In the genomic region with DNA sequence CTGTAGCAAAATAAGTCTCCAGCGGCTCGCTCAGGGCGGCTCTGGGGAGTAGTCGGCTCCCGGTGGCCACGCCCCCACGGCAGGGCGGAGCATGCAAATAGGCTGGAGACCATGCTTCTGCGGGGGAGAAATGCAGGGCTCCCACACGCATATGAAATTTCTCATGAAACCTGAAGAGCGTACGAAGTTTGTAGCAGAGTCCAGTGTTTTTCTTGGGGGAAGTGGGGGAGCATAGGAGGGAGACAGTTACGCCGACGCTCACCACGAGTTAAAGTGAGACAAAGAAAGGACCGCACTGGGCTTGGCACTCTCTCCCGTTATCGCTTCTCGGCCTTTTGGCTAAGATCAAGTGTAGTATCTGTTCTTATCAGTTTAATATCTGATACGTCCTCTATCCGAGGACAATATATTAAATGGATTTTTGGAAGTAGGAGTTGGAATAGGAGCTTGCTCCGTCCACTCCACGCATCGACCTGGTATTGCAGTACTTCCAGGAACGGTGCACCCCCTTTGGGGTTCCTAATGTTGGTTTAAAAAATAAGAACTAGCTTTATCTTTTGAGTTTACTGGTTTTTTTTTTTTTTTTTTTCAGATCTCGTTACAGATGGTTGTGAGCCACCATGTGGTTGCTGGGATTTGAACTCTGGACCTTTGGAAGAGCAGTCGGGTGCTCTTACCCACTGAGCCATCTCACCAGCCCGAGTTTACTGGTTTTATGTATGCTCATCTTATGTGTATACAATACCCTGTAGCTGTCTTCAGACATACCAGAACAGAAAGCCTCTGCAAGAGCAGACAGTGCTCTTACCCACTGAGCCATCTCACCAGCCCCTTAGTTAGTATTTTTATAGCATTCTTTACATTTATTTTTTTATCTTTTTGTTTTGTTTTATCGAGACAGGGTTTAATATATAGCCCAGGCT, we compare ENCODE assay signal across 9 mouse cellular contexts. TPM values are rescaled to one million over a fixed set of nuclear protein-coding genes. Genes with fewer than 3 reads are reported as not detected.
DNase-seq lines count a peak whose midpoint lies in the region; ATAC-seq lines count a peak whose summit lies in the region.
"Not testable (repeated sequence)": the region's sequence is repeated elsewhere in the genome, so short reads cannot be mapped to it uniquely, and the experiment has no call there.
"Had no signal": no experiment of that assay in that cellular context is flagged by ENCODE, and none has a peak within 500 bp of the region (broad histone marks: within the 10 kb centered on the region; RNA-seq: fewer than 3 reads in every experiment).

No protein-coding gene starts in this region.

- peak overlapping the region; percentile 45 for H3K9ac ChIP-seq in midbrain, embryonic 16.5 days (ENCODE audit: low read depth, low read length)

- peak overlapping the region; percentile 58 for H3K4me2 ChIP-seq in midbrain, embryonic 16.5 days (ENCODE audit: low read length)

- 1% methylated on average over 30 of the region's 30 CpGs for WGBS in embryonic facial prominence, embryonic 10.5 days
- 3% methylated on average over 29 of the region's 30 CpGs for WGBS in midbrain, embryonic 16.5 days

- ATAC-seq in midbrain, embryonic 16.5 days = not testable (repeated sequence)

- DNase-seq in 3T3-L1 (ENCODE audit: low read depth, low spot score) = peak; percentile 65
- peak; percentile 83 for DNase-seq in adrenal gland, postnatal 25 days
- DNase-seq in embryonic facial prominence, embryonic 10.5 days (ENCODE audit: low spot score) = peak; percentile 87
- DNase-seq in heart, adult 8-10 months (ENCODE audit: low spot score) = peak; percentile 53
- peak; percentile 85 for DNase-seq in kidney, adult 18-20 months
- DNase-seq in liver = peak; percentile 91
- peak; percentile 76 to 92 for DNase-seq in spleen, postnatal 10 days (ENCODE audit: low spot score in 2 of 2)

- not testable (repeated sequence) for H3K4me1 ChIP-seq in embryonic facial prominence, embryonic 10.5 days; midbrain, embryonic 16.5 days (ENCODE audit: control insufficient read depth, insufficient read depth, low read length)

- H3K4me3 ChIP-seq in embryonic facial prominence, embryonic 10.5 days = peak overlapping the region; percentile 45
- peak overlapping the region; percentile 37 for H3K4me3 ChIP-seq in midbrain, embryonic 16.5 days (ENCODE audit: low read depth, low read length)

- not testable (repeated sequence) for H3K27me3 ChIP-seq in embryonic facial prominence, embryonic 10.5 days (replicated peaks; ENCODE audit: low read depth, poor library complexity, severe bottlenecking); midbrain, embryonic 16.5 days (ENCODE audit: control insufficient read depth, insufficient read depth, low read depth, low read length)

- H3K9me3 ChIP-seq in embryonic facial prominence, embryonic 10.5 days; midbrain, embryonic 16.5 days (replicated peaks; ENCODE audit: control insufficient read depth, low read length, poor library complexity, severe bottlenecking): not testable (repeated sequence)

- peak overlapping the region; percentile 86 for H3K27ac ChIP-seq in embryonic facial prominence, embryonic 10.5 days (replicated peaks)
- H3K27ac ChIP-seq in midbrain, embryonic 16.5 days (ENCODE audit: low read length) = peak overlapping the region; percentile 60; the same call in 1 of the 2 replicates

- H3K36me3 ChIP-seq in embryonic facial prominence, embryonic 10.5 days (replicated peaks); midbrain, embryonic 16.5 days (ENCODE audit: control insufficient read depth, insufficient read depth, low read length): not testable (repeated sequence)

RNA-seq across cellular contexts. Expression of a gene that starts 5.7 kb away (rescaled TPM):
- not detected in 2 replicates for total RNA-seq in adrenal gland, postnatal 25 days (2021)
- not detected in 2 replicates for polyA plus RNA-seq in embryonic facial prominence, embryonic 10.5 days (2016; fragmentation: Nextera tagmentation; extraction: Ambion mirVana)
- total RNA-seq in heart, adult 8-10 months (2022) = not detected
- not detected in 2 replicates for polyA plus RNA-seq in midbrain, embryonic 16.5 days (2015; fragmentation: Nextera tagmentation; extraction: Ambion mirVana)
- polyA plus RNA-seq: Patski had no signal

RNA-seq across cellular contexts. Expression of a gene that starts 22.2 kb away (rescaled TPM):
- total RNA-seq in adrenal gland, postnatal 25 days (2021) = 29.9 and 37.3 TPM in 2 replicates
- 28.2 and 29.4 TPM in 2 replicates for polyA plus RNA-seq in embryonic facial prominence, embryonic 10.5 days (2016; fragmentation: Nextera tagmentation; extraction: Ambion mirVana)
- total RNA-seq in heart, adult 8-10 months (2022) = 10 to 100 TPM; 47.9 to 60.0 (median 55.8) TPM
- polyA plus RNA-seq in midbrain, embryonic 16.5 days (2015; fragmentation: Nextera tagmentation; extraction: Ambion mirVana) = 10.6 and 10.7 TPM in 2 replicates

RNA-seq across cellular contexts. Expression of a gene that starts 22.8 kb away (rescaled TPM):
- 11.4 and 14.1 TPM in 2 replicates for total RNA-seq in adrenal gland, postnatal 25 days (2021)
- polyA plus RNA-seq in embryonic facial prominence, embryonic 10.5 days (2016; fragmentation: Nextera tagmentation; extraction: Ambion mirVana) = 1.5 and 2.1 TPM in 2 replicates
- total RNA-seq in heart, adult 8-10 months (2022) = 1 to 10 TPM; 3.8 to 6.8 (median 4.1) TPM
- polyA plus RNA-seq in midbrain, embryonic 16.5 days (2015; fragmentation: Nextera tagmentation; extraction: Ambion mirVana) = 2.2 and 3.2 TPM in 2 replicates

RNA-seq across cellular contexts. Expression of a gene that starts 52.8 kb away (rescaled TPM):
- total RNA-seq in adrenal gland, postnatal 25 days (2021) = 156 and 164 TPM in 2 replicates
- polyA plus RNA-seq in embryonic facial prominence, embryonic 10.5 days (2016; fragmentation: Nextera tagmentation; extraction: Ambion mirVana) = 68.0 and 70.0 TPM in 2 replicates
- 100 to 1,000 TPM in 1 of 4 experiments, 10 to 100 TPM in 3; 91.5 to 100 (median 96.2) TPM for total RNA-seq in heart, adult 8-10 months (2022)
- polyA plus RNA-seq in midbrain, embryonic 16.5 days (2015; fragmentation: Nextera tagmentation; extraction: Ambion mirVana) = 98.4 and 108 TPM in 2 replicates

RNA-seq across cellular contexts. Expression of a gene that starts 53.0 kb away (rescaled TPM):
- total RNA-seq in adrenal gland, postnatal 25 days (2021) = 3.5 and 3.9 TPM in 2 replicates
- polyA plus RNA-seq in embryonic facial prominence, embryonic 10.5 days (2016; fragmentation: Nextera tagmentation; extraction: Ambion mirVana) = 23.7 and 27.0 TPM in 2 replicates
- total RNA-seq in heart, adult 8-10 months (2022) = under 1 TPM; 0.22 to 0.57 (median 0.35) TPM
- 1.9 TPM in 2 replicates for polyA plus RNA-seq in midbrain, embryonic 16.5 days (2015; fragmentation: Nextera tagmentation; extraction: Ambion mirVana)
